Mouse (Mus musculus) forebrain, embryonic 11.5 days (tissue): ENCODE measurements around the gene Mab21l2. TPM values are rescaled to one million over a fixed set of nuclear protein-coding genes. Genes with fewer than 3 reads are reported as not detected.

Source experiments
- ATAC-seq: fragments of 200-750 bp; cut with Nextera tagmentation; replicated peaks from 2 replicates; pipeline ENCODE4 v1.8.0; 2017; ENCODE audit warnings: moderate TSS enrichment; ENCODE audit not compliant: low FRiP score
- DNase-seq: peaks from one replicate; pipeline ENCODE4 v3.0.0-alpha.2; 2017; ENCODE audit warnings: low spot score
- H3K27ac ChIP-seq: fragments of 300-500 bp; sonication (generic); 2 replicates; pipeline ENCODE4 v1.5.1; 2014; ENCODE audit warnings: low read depth, low read length
- H3K27me3 ChIP-seq: fragments of 300-500 bp; sonication (generic); 2 replicates; pipeline ENCODE4 v1.6.1; 2014; ENCODE audit warnings: mild to moderate bottlenecking, low read length, mixed read lengths; ENCODE audit not compliant: control insufficient read depth, insufficient read depth
- H3K36me3 ChIP-seq: fragments of 300-500 bp; sonication (generic); 2 replicates; pipeline ENCODE4 v1.6.1; 2014; ENCODE audit warnings: mild to moderate bottlenecking, low read length, moderate library complexity, mixed read lengths; ENCODE audit not compliant: control insufficient read depth, insufficient read depth
- H3K4me1 ChIP-seq: fragments of 300-500 bp; sonication (generic); replicated peaks from 2 replicates; pipeline ENCODE4 v1.6.1; 2014; ENCODE audit warnings: low read length, mixed read lengths; ENCODE audit not compliant: control insufficient read depth, insufficient read depth
- H3K4me2 ChIP-seq: fragments of 300-500 bp; sonication (generic); 2 replicates; pipeline ENCODE4 v1.6.1; 2014; ENCODE audit warnings: low read depth, mild to moderate bottlenecking, low read length, moderate library complexity, mixed read lengths; ENCODE audit not compliant: severe bottlenecking
- H3K4me3 ChIP-seq: fragments of 300-500 bp; sonication (generic); 2 replicates; pipeline ENCODE4 v1.5.1; 2014; ENCODE audit warnings: low read depth, low read length
- H3K9ac ChIP-seq: fragments of 300-500 bp; sonication (generic); 2 replicates; pipeline ENCODE4 v1.6.1; 2014; ENCODE audit warnings: low read length
- H3K9me3 ChIP-seq: fragments of 300-500 bp; sonication (generic); 2 replicates; pipeline ENCODE4 v1.6.1; 2016; ENCODE audit warnings: low read length, mixed read lengths; ENCODE audit not compliant: control insufficient read depth
- WGBS: fragments of 180-500 bp; shearing (Covaris S2); extraction: QIAGEN DNeasy Blood & Tissue Kit; methylation state at CpG from one replicate; pipeline ENCODE4 v1.1.7; 2014; 5-methylcytosine and 5-hydroxymethylcytosine counted together
- polyA plus RNA-seq: library from polyadenylated mRNA; unstranded; fragments of >200 nt; fragmentation: Nextera tagmentation; extraction: Ambion mirVana; gene quantifications from 2 replicates; pipeline ENCODE4 v1.2.1, GENCODE M21; 2014

The Mab21l2 gene
- polyA plus RNA-seq, 1 experiment from 2014 or later = 7.5 TPM

GRCm38 (mm10) chr3:86559635-86560034, 11.2 kb upstream of the Mab21l2 start:
- ATAC-seq (no peak), DNase-seq (no peak)
- Histone ChIP-seq H3K4me1 (no peaks in the 10 kb centered on the region), H3K9me3 (no peaks in the 10 kb centered on the region), H3K4me2 (no peak overlapping the region), H3K9ac (no peak overlapping the region), H3K27me3 (peaks cover 56% of the 10 kb centered on the region), H3K27ac (no peak overlapping the region), H3K36me3 (no peaks in the 10 kb centered on the region), H3K4me3 (no peak overlapping the region)
- WGBS = 78% methylated on average over 4 of the region's 4 CpGs

- no peaks in the 10 kb centered on the region for H3K9me3 ChIP-seq
- DNase-seq (no peak), ATAC-seq (no peak)
- no peak overlapping the region for H3K27ac ChIP-seq
- H3K4me3 ChIP-seq = no peak overlapping the region
- H3K4me1 ChIP-seq = no peaks in the 10 kb centered on the region
- no peak overlapping the region for H3K9ac ChIP-seq
- 38% methylated on average over 1 of the region's 1 CpGs for WGBS
- peaks cover 57% of the 10 kb centered on the region for H3K27me3 ChIP-seq
- H3K4me2 ChIP-seq = no peak overlapping the region
- no peaks in the 10 kb centered on the region for H3K36me3 ChIP-seq
Measured at GRCm38 (mm10) chr3:86558976-86559375, 10.5 kb upstream of the Mab21l2 start.

- Histone ChIP-seq H3K4me1 (no peaks in the 10 kb centered on the region; the same call in 1 of the 2 replicates), H3K36me3 (no peaks in the 10 kb centered on the region), H3K27me3 (peaks cover 73% of the 10 kb centered on the region), H3K4me2 (no peak overlapping the region), H3K9me3 (no peaks in the 10 kb centered on the region), H3K9ac (no peak overlapping the region), H3K4me3 (no peak overlapping the region), H3K27ac (no peak overlapping the region)
- no peak for DNase-seq
- WGBS = 18% methylated on average over 5 of the region's 5 CpGs
- no peak for ATAC-seq
Measured at GRCm38 (mm10) chr3:86552170-86552569, 3.7 kb upstream of the Mab21l2 start.

GRCm38 (mm10) chr3:86551011-86551728, 2.7 kb upstream of the Mab21l2 start:
- Histone ChIP-seq H3K9me3 (no peaks in the 10 kb centered on the region), H3K4me2 (no peak overlapping the region), H3K4me3 (no peak overlapping the region), H3K36me3 (no peaks in the 10 kb centered on the region), H3K4me1 (peaks cover 8% of the 10 kb centered on the region; the same call in 1 of the 2 replicates), H3K27me3 (peaks cover 74% of the 10 kb centered on the region), H3K9ac (no peak overlapping the region), H3K27ac (no peak overlapping the region)
- no peak for ATAC-seq
- WGBS = 3% methylated on average over 8 of the region's 8 CpGs
- DNase-seq = no peak

GRCm38 (mm10) chr3:86550301-86551010, 2.0 kb upstream of the Mab21l2 start:
- DNase-seq (peak; percentile 76), ATAC-seq (peak; percentile 57)
- H3K36me3 ChIP-seq = no peaks in the 10 kb centered on the region
- WGBS = 2% methylated on average over 22 of the region's 22 CpGs
- no peak overlapping the region for H3K4me3 ChIP-seq
- no peak overlapping the region for H3K9ac ChIP-seq
- no peaks in the 10 kb centered on the region for H3K9me3 ChIP-seq
- H3K4me1 ChIP-seq = peaks cover 8% of the 10 kb centered on the region; the same call in 1 of the 2 replicates
- H3K27ac ChIP-seq = no peak overlapping the region
- H3K4me2 ChIP-seq = no peak overlapping the region
- H3K27me3 ChIP-seq = peaks cover 73% of the 10 kb centered on the region

GRCm38 (mm10) chr3:86547251-86547791, 1.1 kb downstream of the Mab21l2 start:
- WGBS = under 1% methylated on average over 42 of the region's 42 CpGs
- H3K27me3 ChIP-seq = peaks cover 65% of the 10 kb centered on the region
- ATAC-seq = no peak
- H3K4me3 ChIP-seq = peak overlapping the region; percentile 26
- H3K36me3 ChIP-seq = no peaks in the 10 kb centered on the region
- peaks cover 8% of the 10 kb centered on the region; the same call in 1 of the 2 replicates for H3K4me1 ChIP-seq
- H3K27ac ChIP-seq = no peak overlapping the region
- H3K4me2 ChIP-seq = peak overlapping the region; percentile 47
- H3K9ac ChIP-seq = no peak overlapping the region
- DNase-seq = peak; percentile 65
- no peaks in the 10 kb centered on the region for H3K9me3 ChIP-seq

GRCm38 (mm10) chr3:86546471-86547250, 1.8 kb downstream of the Mab21l2 start:
- ATAC-seq (peak; percentile 43; the same call in 1 of the 2 replicates), DNase-seq (peak; percentile 73)
- H3K27me3 ChIP-seq = peaks cover 63% of the 10 kb centered on the region
- peak overlapping the region; percentile 2; the same call in 1 of the 2 replicates for H3K9ac ChIP-seq
- H3K36me3 ChIP-seq = no peaks in the 10 kb centered on the region
- H3K4me2 ChIP-seq = peak overlapping the region; percentile 47
- no peaks in the 10 kb centered on the region for H3K9me3 ChIP-seq
- H3K27ac ChIP-seq = no peak overlapping the region
- H3K4me1 ChIP-seq = peaks cover 8% of the 10 kb centered on the region; the same call in 1 of the 2 replicates
- peak overlapping the region; percentile 26 for H3K4me3 ChIP-seq
- under 1% methylated on average over 45 of the region's 45 CpGs for WGBS

- peak overlapping the region; percentile 47; the same call in 1 of the 2 replicates for H3K4me2 ChIP-seq
- no peak for ATAC-seq
- H3K4me1 ChIP-seq = peaks cover 8% of the 10 kb centered on the region; the same call in 1 of the 2 replicates
- DNase-seq = no peak
- H3K36me3 ChIP-seq = no peaks in the 10 kb centered on the region
- no peak overlapping the region for H3K9ac ChIP-seq
- H3K27ac ChIP-seq = no peak overlapping the region
- WGBS = 18% methylated on average over 5 of the region's 5 CpGs
- H3K4me3 ChIP-seq = peak overlapping the region; percentile 26; the same call in 1 of the 2 replicates
- H3K9me3 ChIP-seq = no peaks in the 10 kb centered on the region
- peaks cover 60% of the 10 kb centered on the region for H3K27me3 ChIP-seq
Measured at GRCm38 (mm10) chr3:86545945-86546344, 2.5 kb downstream of the Mab21l2 start.
